Comparison of ENCODE assay signal across 32 mouse cellular contexts in the genomic region with DNA sequence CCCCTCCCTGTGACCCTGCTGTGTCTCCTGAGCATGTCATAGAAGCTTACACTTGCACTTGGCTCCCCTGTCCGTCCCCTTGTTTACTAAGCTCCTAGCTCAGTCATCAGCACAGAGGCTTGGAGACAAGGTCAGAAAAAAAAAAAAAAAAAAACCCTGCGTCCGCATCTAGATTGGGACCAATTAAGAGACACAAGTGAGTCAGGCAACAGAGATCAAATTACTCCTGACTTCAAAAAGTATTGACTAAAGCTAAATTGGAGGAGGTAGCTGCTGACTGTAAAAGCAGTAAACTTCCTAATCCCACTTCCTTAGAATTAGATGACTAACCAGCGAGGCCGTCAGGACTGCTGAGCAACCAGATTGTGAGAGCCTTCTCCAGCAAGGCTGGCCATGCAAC. TPM values are rescaled to one million over a fixed set of nuclear protein-coding genes. Genes with fewer than 3 reads are reported as not detected.
A peak's percentile ranks its signal among the peaks of the same experiment; 100 is the strongest.
DNase-seq lines count a peak whose midpoint lies in the region; ATAC-seq and TF ChIP-seq lines count a peak whose summit lies in the region.
"Had no signal": no experiment of that assay in that cellular context is flagged by ENCODE, and none has a peak within 500 bp of the region (broad histone marks: within the 10 kb centered on the region; RNA-seq: fewer than 3 reads in every experiment).

No protein-coding gene starts in this region.

- ATAC-seq in activated CD4-positive, CD25-positive, alpha-beta regulatory T cell, adult 4 months, result no peak
- ATAC-seq: forebrain, embryonic 14.5 days; forebrain, embryonic 16.5 days had no signal

- H3ac ChIP-seq in C2C12 (ENCODE audit: control insufficient read depth, insufficient read length, low read depth), result peak overlapping the region; percentile 45

- TF ChIP-seq CTCF in C2C12 (IDR thresholded peaks at IDR 0.05; ENCODE audit: control insufficient read depth, insufficient read depth, insufficient read length), result no peak

- peak; percentile 70 for DNase-seq in 416B (ENCODE audit: low read depth)
- DNase-seq in MN1 (ENCODE audit: low spot score), result peak; percentile 54
- DNase-seq in spleen, postnatal 4 days (ENCODE audit: low spot score in 2 of 2), result no peak
- no peak for DNase-seq in spleen, adult 18-20 months
- DNase-seq in heart, postnatal 4 days, result no peak
- DNase-seq: adrenal gland, adult 8-10 months; adrenal gland, postnatal 14 days; adrenal gland, postnatal 36 days; B cell, adult 2 months; cerebellum, adult 11 months; cerebellum, adult 18-20 months; cerebellum, adult 8-10 months; cerebellum, adult 9-11 months; cerebellum, postnatal 14 days; cerebellum, postnatal 36 days; embryo, embryonic 11 days had no signal

- 21% methylated on average over 5 of the region's 5 CpGs for WGBS in macrophage (ENCODE audit: missing documents)

- peak overlapping the region; percentile 82 for H3K27ac ChIP-seq in macrophage
- H3K27ac ChIP-seq: embryonic facial prominence, embryonic 13.5 days; embryonic facial prominence, embryonic 15.5 days; forebrain, embryonic 10.5 days; forebrain, embryonic 12.5 days had no signal

- H3K4me3 ChIP-seq in C2C12 (ENCODE audit: insufficient read depth, poor library complexity, severe bottlenecking), result no peak overlapping the region
- no peak overlapping the region for H3K4me3 ChIP-seq in macrophage (ENCODE audit: inconsistent target)
- H3K4me3 ChIP-seq: embryonic facial prominence, embryonic 13.5 days; embryonic facial prominence, embryonic 15.5 days; erythroblast, embryonic 14.5 days; forebrain, embryonic 10.5 days; forebrain, embryonic 12.5 days had no signal

- no peaks in the 10 kb centered on the region for H3K36me3 ChIP-seq in C2C12 (ENCODE audit: control insufficient read depth, insufficient read depth)
- no peaks in the 10 kb centered on the region for H3K36me3 ChIP-seq in macrophage (ENCODE audit: inconsistent target)
- H3K36me3 ChIP-seq: embryonic facial prominence, embryonic 13.5 days; embryonic facial prominence, embryonic 15.5 days; forebrain, embryonic 10.5 days; forebrain, embryonic 12.5 days had no signal

- H3K27me3 ChIP-seq in C2C12 (ENCODE audit: control insufficient read depth, insufficient read depth, insufficient read length), result no peaks in the 10 kb centered on the region
- H3K27me3 ChIP-seq: embryonic facial prominence, embryonic 15.5 days had no signal

- H3K79me3 ChIP-seq in C2C12 (ENCODE audit: low read depth), result no peaks in the 10 kb centered on the region

- no peaks in the 10 kb centered on the region for H3K79me2 ChIP-seq in C2C12 (ENCODE audit: control insufficient read depth, insufficient read depth)
- no peaks in the 10 kb centered on the region for H3K79me2 ChIP-seq in macrophage (ENCODE audit: inconsistent target)

TF ChIP-seq in C2C12, 6 proteins besides CTCF, POLR2A, EP300 and RAD21:
- TF ChIP-seq MAX (IDR thresholded peaks at IDR 0.05), result no peak
- TF ChIP-seq CEBPB (IDR thresholded peaks at IDR 0.05; ENCODE audit: low read depth), result no peak
- TF ChIP-seq MYOD1 (IDR thresholded peaks at IDR 0.05; ENCODE audit: control insufficient read depth, insufficient read length, low read depth), result no peak
- TF ChIP-seq USF1 (IDR thresholded peaks at IDR 0.05; ENCODE audit: low read depth), result no peak
- TF ChIP-seq MYOG (IDR thresholded peaks at IDR 0.05; ENCODE audit: control insufficient read depth, extremely low read depth, insufficient read length), result no peak
- TF ChIP-seq FOSL1 (IDR thresholded peaks at IDR 0.05; ENCODE audit: insufficient read depth, low read length, poor library complexity, severe bottlenecking), result peak; percentile 22

RNA-seq across cellular contexts. Expression of a gene that starts 1.8 kb away (rescaled TPM):
- polyA plus RNA-seq in C2C12 (2012; fragmentation: generic; extraction: Trizol) (0.06 TPM), macrophage (2018) (0.16 to 1.2 TPM (median 0.47 TPM) in 3 replicates)
- 10 to 100 TPM in 3 of 26 experiments, 1 to 10 TPM in 20, not detected in 3; 1.1 to 15.2 (median 5.3) TPM for total RNA-seq in macrophage (2018; cell fraction: chromatin; rRNA removed)
- 1 to 10 TPM in 12 of 26 experiments, under 1 TPM in 14; 0.10 to 2.1 (median 0.84) TPM for total RNA-seq in macrophage (2018; cell fraction: cytosol; rRNA removed)
- 1 to 10 TPM in 13 of 26 experiments, under 1 TPM in 3, not detected in 10; 0.78 to 8.6 (median 2.5) TPM for total RNA-seq in macrophage (2018; cell fraction: nucleus; rRNA removed)
- polyA plus RNA-seq in activated CD4-positive, CD25-positive, alpha-beta regulatory T cell, adult 4 months (2017; shearing (Covaris generic)), result not detected
- total RNA-seq in heart, postnatal 4 days (2021), result 1 to 10 TPM; 7.9 to 8.6 TPM
- total RNA-seq: common myeloid progenitor, adult 5-6 weeks had no signal
- polyA plus RNA-seq: erythroblast, embryonic 14.5 days had no signal

RNA-seq across cellular contexts. Expression of a gene that starts 8.7 kb away (rescaled TPM):
- not detected for polyA plus RNA-seq in C2C12 (2012; fragmentation: generic; extraction: Trizol)
- total RNA-seq in macrophage (2018; cell fraction: chromatin; rRNA removed), result not detected
- total RNA-seq in macrophage (2018; cell fraction: cytosol; rRNA removed), result not detected
- total RNA-seq in macrophage (2018; cell fraction: nucleus; rRNA removed), result not detected
- not detected in 3 replicates for polyA plus RNA-seq in macrophage (2018)
- not detected for polyA plus RNA-seq in activated CD4-positive, CD25-positive, alpha-beta regulatory T cell, adult 4 months (2017; shearing (Covaris generic))
- total RNA-seq in heart, postnatal 4 days (2021), result not detected
- total RNA-seq: adrenal gland, adult 18-20 months; adrenal gland, adult 8-10 months; adrenal gland, postnatal 14 days; adrenal gland, postnatal 36 days; common myeloid progenitor, adult 5-6 weeks; G1E had no signal
- polyA plus RNA-seq: brain, embryonic 14.5 days; embryonic facial prominence, embryonic 11.5 days; embryonic facial prominence, embryonic 13.5 days; embryonic facial prominence, embryonic 15.5 days; erythroblast, embryonic 14.5 days; forebrain, embryonic 10.5 days; forebrain, embryonic 12.5 days; forebrain, embryonic 14.5 days; forebrain, embryonic 16.5 days; frontal cortex, adult 2 months; G1E had no signal

RNA-seq across cellular contexts. Expression of a gene that starts 12.7 kb away (rescaled TPM):
- polyA plus RNA-seq in C2C12 (2012; fragmentation: generic; extraction: Trizol) (2.5 TPM), macrophage (2018) (1.1 to 3.7 TPM (median 2.6 TPM) in 3 replicates)
- 10 to 100 TPM in 1 of 26 experiments, 1 to 10 TPM in 16, not detected in 9; 1.3 to 13.2 (median 2.2) TPM for total RNA-seq in macrophage (2018; cell fraction: chromatin; rRNA removed)
- total RNA-seq in macrophage (2018; cell fraction: cytosol; rRNA removed), result 1 to 10 TPM; 2.1 to 6.5 (median 3.5) TPM
- total RNA-seq in macrophage (2018; cell fraction: nucleus; rRNA removed), result 1 to 10 TPM in 23 of 26 experiments, under 1 TPM in 1, not detected in 2; 0.86 to 7.5 (median 2.9) TPM
- polyA plus RNA-seq in activated CD4-positive, CD25-positive, alpha-beta regulatory T cell, adult 4 months (2017; shearing (Covaris generic)), result not detected
- under 1 TPM; 0.36 to 0.59 TPM for total RNA-seq in heart, postnatal 4 days (2021)
- total RNA-seq: common myeloid progenitor, adult 5-6 weeks had no signal
- polyA plus RNA-seq: brain, embryonic 14.5 days; embryonic facial prominence, embryonic 11.5 days; embryonic facial prominence, embryonic 13.5 days; erythroblast, embryonic 14.5 days; forebrain, embryonic 10.5 days; forebrain, embryonic 12.5 days; forebrain, embryonic 14.5 days; forebrain, embryonic 16.5 days; frontal cortex, adult 2 months had no signal

RNA-seq across cellular contexts. Expression of a gene that starts 48.7 kb away (rescaled TPM):
- polyA plus RNA-seq in C2C12 (2012; fragmentation: generic; extraction: Trizol) (9.2 TPM), macrophage (2018) (6.9 to 12.3 TPM (median 7.4 TPM) in 3 replicates)
- 10 to 100 TPM in 6 of 26 experiments, 1 to 10 TPM in 20; 1.9 to 17.0 (median 8.4) TPM for total RNA-seq in macrophage (2018; cell fraction: chromatin; rRNA removed)
- 10 to 100 TPM in 7 of 26 experiments, 1 to 10 TPM in 19; 4.8 to 13.1 (median 7.5) TPM for total RNA-seq in macrophage (2018; cell fraction: cytosol; rRNA removed)
- 10 to 100 TPM in 3 of 26 experiments, 1 to 10 TPM in 23; 2.4 to 12.8 (median 6.4) TPM for total RNA-seq in macrophage (2018; cell fraction: nucleus; rRNA removed)
- under 1 TPM in 1 of 2 experiments, not detected in 1; 0.66 TPM for polyA plus RNA-seq in activated CD4-positive, CD25-positive, alpha-beta regulatory T cell, adult 4 months (2017; shearing (Covaris generic))
- 1 to 10 TPM; 7.5 to 9.3 TPM for total RNA-seq in heart, postnatal 4 days (2021)

Comparison
In these comparisons a context has a peak if more than half of its experiments do, and no peak if none do; other contexts are left out.
1. DNase-seq: peak in 416B (single experiment) and MN1 (single experiment); none in spleen, postnatal 4 days (0 of 2), spleen, adult 18-20 months (0 of 2) and heart, postnatal 4 days (single experiment).